Mouse (Mus musculus) neural tube, embryonic 15.5 days (tissue): ENCODE results near the gene Sema6d. TPM values are rescaled to one million over a fixed set of nuclear protein-coding genes. Genes with fewer than 3 reads are reported as not detected.

ENCODE experiments used
- ATAC-seq: fragments of 200-750 bp; cut with Nextera tagmentation; 2 replicates; pipeline ENCODE4 v1.8.0; 2017; ENCODE audit warnings: mild to moderate bottlenecking, moderate TSS enrichment, moderate library complexity; ENCODE audit not compliant: low FRiP score
- H3K27ac ChIP-seq: fragments of 300-500 bp; sonication (generic); replicated peaks from 2 replicates; pipeline ENCODE4 v1.5.1; 2015; ENCODE audit warnings: mild to moderate bottlenecking, inconsistent platforms
- H3K27me3 ChIP-seq: fragments of 300-500 bp; sonication (generic); replicated peaks from 2 replicates; pipeline ENCODE4 v1.6.1; 2015; ENCODE audit warnings: inconsistent platforms
- H3K36me3 ChIP-seq: fragments of 300-500 bp; sonication (generic); 2 replicates; pipeline ENCODE4 v1.6.1; 2015; ENCODE audit warnings: inconsistent platforms
- H3K4me1 ChIP-seq: fragments of 300-500 bp; sonication (generic); 2 replicates; pipeline ENCODE4 v1.6.1; 2015; ENCODE audit warnings: inconsistent platforms
- H3K4me2 ChIP-seq: fragments of 300-500 bp; sonication (generic); 2 replicates; pipeline ENCODE4 v1.6.1; 2015; ENCODE audit warnings: inconsistent platforms, mild to moderate bottlenecking, moderate library complexity
- H3K4me3 ChIP-seq: fragments of 300-500 bp; sonication (generic); replicated peaks from 2 replicates; pipeline ENCODE4 v1.5.1; 2015; ENCODE audit warnings: mild to moderate bottlenecking, inconsistent platforms
- H3K9ac ChIP-seq: fragments of 300-500 bp; sonication (generic); replicated peaks from 2 replicates; pipeline ENCODE4 v1.6.1; 2015; ENCODE audit warnings: mild to moderate bottlenecking, inconsistent platforms
- H3K9me3 ChIP-seq: fragments of 300-500 bp; sonication (generic); replicated peaks from 2 replicates; pipeline ENCODE4 v1.6.1; 2016; ENCODE audit warnings: inconsistent platforms
- WGBS: fragments of 180-500 bp; shearing (Covaris S2); methylation state at CpG from one replicate; pipeline ENCODE4 v1.1.7; 2015; ENCODE audit warnings: mixed read lengths; 5-methylcytosine and 5-hydroxymethylcytosine counted together
- polyA plus RNA-seq: library from polyadenylated mRNA; unstranded; fragments of >200 nt; fragmentation: Nextera tagmentation; extraction: Ambion mirVana; gene quantifications from 2 replicates; pipeline ENCODE4 v1.2.1, GENCODE M21; 2015

Gene Sema6d
- polyA plus RNA-seq, 1 experiment from 2014 or later: 50.4 TPM

GRCm38 (mm10) chr2:124490010-124490801 is 400.4 kb downstream of the Sema6d start:
- Histone ChIP-seq H3K9ac (no peak overlapping the region), H3K9me3 (no peaks in the 10 kb centered on the region), H3K36me3 (no peaks in the 10 kb centered on the region), H3K27me3 (no peaks in the 10 kb centered on the region), H3K4me3 (no peak overlapping the region), H3K27ac (no peak overlapping the region), H3K4me2 (no peak overlapping the region), H3K4me1 (peaks cover 4% of the 10 kb centered on the region; the same call in 1 of the 2 replicates)
- WGBS: 49% methylated on average over 12 of the region's 12 CpGs
- no peak for ATAC-seq

GRCm38 (mm10) chr2:124495751-124496150 is 406.0 kb downstream of the Sema6d start:
- no peak overlapping the region for H3K4me3 ChIP-seq
- H3K27ac ChIP-seq: no peak overlapping the region
- no peaks in the 10 kb centered on the region for H3K4me1 ChIP-seq
- no peak for ATAC-seq
- H3K9me3 ChIP-seq: no peaks in the 10 kb centered on the region
- H3K9ac ChIP-seq: no peak overlapping the region
- H3K4me2 ChIP-seq: no peak overlapping the region
- 73% methylated on average over 1 of the region's 1 CpGs for WGBS
- H3K36me3 ChIP-seq: no peaks in the 10 kb centered on the region
- H3K27me3 ChIP-seq: no peaks in the 10 kb centered on the region

GRCm38 (mm10) chr2:124499670-124500069 is 409.9 kb downstream of the Sema6d start:
- H3K4me2 ChIP-seq: no peak overlapping the region
- 80% methylated on average over 1 of the region's 1 CpGs for WGBS
- no peak overlapping the region for H3K9ac ChIP-seq
- no peaks in the 10 kb centered on the region for H3K9me3 ChIP-seq
- no peaks in the 10 kb centered on the region for H3K4me1 ChIP-seq
- no peak overlapping the region for H3K27ac ChIP-seq
- no peak overlapping the region for H3K4me3 ChIP-seq
- no peaks in the 10 kb centered on the region for H3K27me3 ChIP-seq
- no peak for ATAC-seq
- no peaks in the 10 kb centered on the region for H3K36me3 ChIP-seq

GRCm38 (mm10) chr2:124505784-124506489 is 416.2 kb downstream of the Sema6d start:
- H3K4me3 ChIP-seq: no peak overlapping the region
- no peak overlapping the region for H3K27ac ChIP-seq
- 0 out of 2 replicates have a peak, but pooled peaks cover 3% of the 10 kb centered on the region for H3K4me1 ChIP-seq
- no peaks in the 10 kb centered on the region for H3K9me3 ChIP-seq
- no peaks in the 10 kb centered on the region for H3K36me3 ChIP-seq
- no peak overlapping the region for H3K4me2 ChIP-seq
- WGBS: 16% methylated on average over 4 of the region's 4 CpGs
- H3K9ac ChIP-seq: no peak overlapping the region
- no peaks in the 10 kb centered on the region for H3K27me3 ChIP-seq
- no peak for ATAC-seq

- Histone ChIP-seq H3K36me3 (no peaks in the 10 kb centered on the region), H3K9ac (no peak overlapping the region), H3K4me3 (no peak overlapping the region), H3K4me1 (0 out of 2 replicates have a peak, but pooled peaks cover 3% of the 10 kb centered on the region), H3K27me3 (no peaks in the 10 kb centered on the region), H3K27ac (no peak overlapping the region), H3K9me3 (no peaks in the 10 kb centered on the region), H3K4me2 (no peak overlapping the region)
- ATAC-seq: no peak
- 84% methylated on average over 4 of the region's 4 CpGs for WGBS
Measured at GRCm38 (mm10) chr2:124507804-124508203, 418.0 kb downstream of the Sema6d start.

- Histone ChIP-seq H3K36me3 (no peaks in the 10 kb centered on the region), H3K4me3 (no peak overlapping the region), H3K9me3 (no peaks in the 10 kb centered on the region), H3K9ac (no peak overlapping the region), H3K4me2 (no peak overlapping the region), H3K27me3 (no peaks in the 10 kb centered on the region), H3K27ac (no peak overlapping the region), H3K4me1 (0 out of 2 replicates have a peak, but pooled peaks cover 3% of the 10 kb centered on the region)
- 89% methylated on average over 6 of the region's 6 CpGs for WGBS
- no peak for ATAC-seq
Measured at GRCm38 (mm10) chr2:124509479-124509878, 419.7 kb downstream of the Sema6d start.

- H3K9me3 ChIP-seq: no peaks in the 10 kb centered on the region
- 88% methylated on average over 10 of the region's 10 CpGs for WGBS
- no peak for ATAC-seq
Measured at GRCm38 (mm10) chr2:124511826-124512225, 422.1 kb downstream of the Sema6d start.

GRCm38 (mm10) chr2:124522426-124522825 is 432.7 kb downstream of the Sema6d start:
- H3K9me3 ChIP-seq: no peaks in the 10 kb centered on the region
- H3K27me3 ChIP-seq: no peaks in the 10 kb centered on the region
- no peak overlapping the region for H3K4me3 ChIP-seq
- ATAC-seq: no peak
- no peak overlapping the region for H3K9ac ChIP-seq
- no peaks in the 10 kb centered on the region for H3K36me3 ChIP-seq
- no peaks in the 10 kb centered on the region for H3K4me1 ChIP-seq
- WGBS: 66% methylated on average over 3 of the region's 3 CpGs
- H3K4me2 ChIP-seq: no peak overlapping the region
- no peak overlapping the region for H3K27ac ChIP-seq

More at GRCm38 (mm10) chr2:124511826-124512225, 422.1 kb downstream of the Sema6d start:
- Histone ChIP-seq H3K4me2 (no peak overlapping the region), H3K9ac (no peak overlapping the region), H3K27me3 (no peaks in the 10 kb centered on the region), H3K4me3 (no peak overlapping the region), H3K4me1 (no peaks in the 10 kb centered on the region), H3K36me3 (no peaks in the 10 kb centered on the region), H3K27ac (no peak overlapping the region)

GRCm38 (mm10) chr2:124523667-124524066 is 433.9 kb downstream of the Sema6d start:
- no peak overlapping the region for H3K4me3 ChIP-seq
- no peak overlapping the region for H3K9ac ChIP-seq
- no peaks in the 10 kb centered on the region for H3K27me3 ChIP-seq
- WGBS: 92% methylated on average over 6 of the region's 6 CpGs
- H3K36me3 ChIP-seq: no peaks in the 10 kb centered on the region
- no peaks in the 10 kb centered on the region for H3K4me1 ChIP-seq
- no peak for ATAC-seq
- H3K9me3 ChIP-seq: no peaks in the 10 kb centered on the region
- no peak overlapping the region for H3K27ac ChIP-seq
- H3K4me2 ChIP-seq: no peak overlapping the region

GRCm38 (mm10) chr2:124524167-124524566 is 434.4 kb downstream of the Sema6d start:
- H3K27me3 ChIP-seq: no peaks in the 10 kb centered on the region
- 70% methylated on average over 3 of the region's 3 CpGs for WGBS
- no peak overlapping the region for H3K4me2 ChIP-seq
- no peaks in the 10 kb centered on the region for H3K9me3 ChIP-seq
- no peaks in the 10 kb centered on the region for H3K4me1 ChIP-seq
- no peak overlapping the region for H3K4me3 ChIP-seq
- no peak overlapping the region for H3K9ac ChIP-seq
- no peak for ATAC-seq
- no peak overlapping the region for H3K27ac ChIP-seq
- no peaks in the 10 kb centered on the region for H3K36me3 ChIP-seq

- WGBS: 92% methylated on average over 3 of the region's 3 CpGs
- Histone ChIP-seq H3K36me3 (no peaks in the 10 kb centered on the region), H3K27me3 (no peaks in the 10 kb centered on the region), H3K4me3 (no peak overlapping the region), H3K27ac (no peak overlapping the region), H3K4me2 (no peak overlapping the region), H3K9me3 (no peaks in the 10 kb centered on the region), H3K4me1 (no peaks in the 10 kb centered on the region), H3K9ac (no peak overlapping the region)
- no peak for ATAC-seq
Measured at GRCm38 (mm10) chr2:124527641-124528040, 437.9 kb downstream of the Sema6d start.

GRCm38 (mm10) chr2:124530441-124530840 is 440.7 kb downstream of the Sema6d start:
- H3K27me3 ChIP-seq: no peaks in the 10 kb centered on the region
- H3K4me3 ChIP-seq: no peak overlapping the region
- no peaks in the 10 kb centered on the region for H3K4me1 ChIP-seq
- no peak overlapping the region for H3K27ac ChIP-seq
- no peak overlapping the region for H3K9ac ChIP-seq
- H3K36me3 ChIP-seq: no peaks in the 10 kb centered on the region
- 61% methylated on average over 2 of the region's 2 CpGs for WGBS
- ATAC-seq: no peak
- no peaks in the 10 kb centered on the region for H3K9me3 ChIP-seq
- no peak overlapping the region for H3K4me2 ChIP-seq
